Comparison of ENCODE assay signal across 9 mouse cellular contexts in the genomic region with DNA sequence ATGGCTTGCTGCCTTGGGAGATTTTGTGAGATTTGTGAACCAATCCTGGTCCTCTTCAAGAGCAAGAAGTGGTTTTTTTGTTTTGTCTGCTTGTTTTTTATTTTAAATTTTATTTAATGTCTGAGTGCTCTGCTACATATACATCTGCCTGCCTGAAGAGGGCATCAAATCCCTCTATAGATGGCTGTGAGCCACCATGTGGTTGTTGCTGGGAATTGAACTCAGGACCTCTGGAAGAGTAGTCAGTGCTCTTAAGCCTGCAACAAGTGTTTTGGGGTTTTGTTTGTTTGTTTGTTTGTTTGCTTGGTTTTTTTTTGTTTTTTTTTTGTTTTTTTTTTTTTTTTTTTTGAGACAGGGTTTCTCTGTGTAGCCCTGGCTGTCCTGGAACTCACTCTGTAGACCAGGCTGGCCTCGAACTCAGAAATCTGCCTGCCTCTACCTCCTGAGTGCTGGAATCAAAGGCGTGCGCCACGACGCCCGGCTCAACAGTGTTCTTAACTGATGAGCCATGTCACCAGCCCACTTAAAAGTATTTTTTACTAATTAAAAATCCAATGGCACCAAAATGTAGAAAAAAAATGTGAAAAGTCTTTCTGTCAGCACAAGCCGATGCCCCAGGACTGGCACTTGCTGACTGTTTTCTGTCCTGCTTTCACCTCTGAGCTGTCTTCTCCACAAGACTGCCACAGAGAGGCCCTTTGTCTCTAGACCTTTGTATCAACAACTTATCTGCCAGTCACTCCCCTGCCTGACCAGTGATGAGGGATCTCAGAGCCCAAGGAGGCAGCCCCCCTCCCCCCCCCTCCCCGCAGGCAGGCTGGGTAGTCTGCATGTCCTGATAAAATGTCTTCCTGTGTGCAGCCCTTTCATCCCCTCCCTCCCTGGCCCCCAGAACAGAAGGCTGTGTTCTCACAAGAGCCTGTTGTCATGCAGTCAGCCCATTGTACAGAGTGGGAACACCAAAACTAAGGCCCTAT. TPM values are rescaled to one million over a fixed set of nuclear protein-coding genes. Genes with fewer than 3 reads are reported as not detected.
DNase-seq lines count a peak whose midpoint lies in the region; ATAC-seq and TF ChIP-seq lines count a peak whose summit lies in the region.
"Had no signal": no experiment of that assay in that cellular context is flagged by ENCODE, and none has a peak within 500 bp of the region (broad histone marks: within the 10 kb centered on the region; RNA-seq: fewer than 3 reads in every experiment).

No protein-coding gene starts in this region.

- 0 out of 2 replicates have a peak, but pooled peaks cover 2% of the 10 kb centered on the region for H3K4me1 ChIP-seq in cortical plate, adult 2 months (ENCODE audit: control insufficient read depth, insufficient read depth, low read length)

- H3K27ac ChIP-seq in cortical plate, adult 2 months (ENCODE audit: insufficient read depth, low read length): no peak overlapping the region

- H3K4me3 ChIP-seq in cortical plate, adult 2 months (ENCODE audit: insufficient read depth, low read length): no peak overlapping the region

- peak; percentile 69 for ATAC-seq in megakaryocyte progenitor cell, adult 5-6 weeks (replicated peaks; ENCODE audit: poor library complexity)
- no peak for ATAC-seq in cerebellum, adult (ENCODE audit: insufficient number of reproducible peaks, low FRiP score, low TSS enrichment)

- no peak for TF ChIP-seq POLR2A in cortical plate, adult 2 months (IDR thresholded peaks at IDR 0.05; ENCODE audit: extremely low read depth, insufficient read depth, low read length)

- peak; percentile 50 for TF ChIP-seq CTCF in cortical plate, adult 2 months (IDR thresholded peaks at IDR 0.05; ENCODE audit: extremely low read depth, insufficient read depth, low read length)

- peak; percentile 65 for DNase-seq in thymus, postnatal 14 days
- no peak for DNase-seq in thymus, postnatal 25 days
- no peak for DNase-seq in right cerebral cortex, postnatal 25 days
- DNase-seq in layer of hippocampus, postnatal 36 days: no peak
- DNase-seq: cerebellum, adult 11-12 months; gastrocnemius, postnatal 36 days had no signal

RNA-seq across cellular contexts. Expression of gene Tubb3, which starts 5.0 kb away (rescaled TPM):
- 491 and 518 TPM in 2 replicates for polyA plus RNA-seq in cortical plate, adult 2 months (2012; rRNA removed)
- total RNA-seq in megakaryocyte progenitor cell, adult 5-6 weeks (2015): 0.15 TPM in 1 of 2 replicates, not detected in the other
- total RNA-seq in megakaryocyte progenitor cell, adult 5-6 weeks (2017): 0.17 TPM in 1 of 2 replicates, not detected in the other
- total RNA-seq in layer of hippocampus, postnatal 36 days (2021): 100 to 1,000 TPM; 290 to 324 TPM

RNA-seq across cellular contexts. Expression of gene Def8, which starts 7.1 kb away (rescaled TPM):
- 42.8 and 43.2 TPM in 2 replicates for polyA plus RNA-seq in cortical plate, adult 2 months (2012; rRNA removed)
- total RNA-seq in megakaryocyte progenitor cell, adult 5-6 weeks (2015): 30.0 and 33.6 TPM in 2 replicates
- 47.5 and 63.1 TPM in 2 replicates for total RNA-seq in megakaryocyte progenitor cell, adult 5-6 weeks (2017)
- 10 to 100 TPM; 53.4 to 57.4 TPM for total RNA-seq in layer of hippocampus, postnatal 36 days (2021)

RNA-seq across cellular contexts. Expression of gene Mc1r, which starts 9.3 kb away (rescaled TPM):
- polyA plus RNA-seq in cortical plate, adult 2 months (2012; rRNA removed): 0.02 and 0.06 TPM in 2 replicates
- not detected in 2 replicates for total RNA-seq in megakaryocyte progenitor cell, adult 5-6 weeks (2015)
- total RNA-seq in megakaryocyte progenitor cell, adult 5-6 weeks (2017): 0.12 and 0.14 TPM in 2 replicates
- total RNA-seq in layer of hippocampus, postnatal 36 days (2021): not detected
- total RNA-seq: gastrocnemius, postnatal 36 days had no signal

RNA-seq across cellular contexts. Expression of gene Tcf25, which starts 42.7 kb away (rescaled TPM):
- 659 and 685 TPM in 2 replicates for polyA plus RNA-seq in cortical plate, adult 2 months (2012; rRNA removed)
- 73.1 and 90.2 TPM in 2 replicates for total RNA-seq in megakaryocyte progenitor cell, adult 5-6 weeks (2015)
- total RNA-seq in megakaryocyte progenitor cell, adult 5-6 weeks (2017): 89.8 and 94.1 TPM in 2 replicates
- total RNA-seq in layer of hippocampus, postnatal 36 days (2021): 100 to 1,000 TPM; 510 to 526 TPM

Comparison
In these comparisons a context has a peak if more than half of its experiments do, and no peak if none do; other contexts are left out.
1. RNA of gene Tubb3, which starts 5.0 kb away (total RNA-seq): 290 to 324 TPM in layer of hippocampus, postnatal 36 days; 0.15 to 0.17 TPM in megakaryocyte progenitor cell, adult 5-6 weeks; every median in the first group is over 100 times any median in the second.